Mouse (Mus musculus): ENCODE measurements around the gene Cyba.

The Cyba gene

GRCm38 (mm10) chr8:122421376-122422070, 11.2 kb downstream of the Cyba start, which contains the start of gene Il17c:
Gene Il17c, plus strand, starts transcription at chr8:122422020.
- no peak for DNase-seq (ENCODE audit: low spot score in 2 of 2)

- peak; percentile 65 to 66 for DNase-seq (ENCODE audit: low spot score in 2 of 2)
Measured at GRCm38 (mm10) chr8:122419881-122420555, 12.7 kb downstream of the Cyba start.

GRCm38 (mm10) chr8:122415554-122415953, 17.2 kb downstream of the Cyba start:
- no peak for DNase-seq (ENCODE audit: low spot score in 2 of 2)

GRCm38 (mm10) chr8:122414311-122414710, 18.4 kb downstream of the Cyba start:
- no peak for DNase-seq (ENCODE audit: low spot score in 2 of 2)

DNA sequence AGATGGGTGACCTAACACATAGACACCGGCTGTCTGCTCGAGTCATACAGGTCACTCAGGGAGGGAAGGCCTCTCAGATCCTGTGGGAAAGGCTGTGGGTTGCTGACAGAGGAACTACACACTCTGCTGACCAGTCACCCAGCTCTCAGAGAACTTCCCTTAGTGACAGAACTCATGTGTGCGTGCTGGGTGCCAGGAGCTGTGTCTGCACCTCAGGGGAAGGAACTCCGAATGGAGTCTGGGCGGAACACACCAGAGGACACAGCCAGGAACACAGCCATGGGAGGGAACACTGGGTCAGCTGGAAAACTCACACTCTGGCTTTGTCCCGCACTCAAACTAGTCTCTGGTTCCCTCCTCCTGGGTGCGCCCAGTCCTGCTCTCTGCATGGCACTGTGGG, 25.1 kb downstream of the Cyba start:
- no peak for DNase-seq (ENCODE audit: low spot score in 2 of 2)

DNA sequence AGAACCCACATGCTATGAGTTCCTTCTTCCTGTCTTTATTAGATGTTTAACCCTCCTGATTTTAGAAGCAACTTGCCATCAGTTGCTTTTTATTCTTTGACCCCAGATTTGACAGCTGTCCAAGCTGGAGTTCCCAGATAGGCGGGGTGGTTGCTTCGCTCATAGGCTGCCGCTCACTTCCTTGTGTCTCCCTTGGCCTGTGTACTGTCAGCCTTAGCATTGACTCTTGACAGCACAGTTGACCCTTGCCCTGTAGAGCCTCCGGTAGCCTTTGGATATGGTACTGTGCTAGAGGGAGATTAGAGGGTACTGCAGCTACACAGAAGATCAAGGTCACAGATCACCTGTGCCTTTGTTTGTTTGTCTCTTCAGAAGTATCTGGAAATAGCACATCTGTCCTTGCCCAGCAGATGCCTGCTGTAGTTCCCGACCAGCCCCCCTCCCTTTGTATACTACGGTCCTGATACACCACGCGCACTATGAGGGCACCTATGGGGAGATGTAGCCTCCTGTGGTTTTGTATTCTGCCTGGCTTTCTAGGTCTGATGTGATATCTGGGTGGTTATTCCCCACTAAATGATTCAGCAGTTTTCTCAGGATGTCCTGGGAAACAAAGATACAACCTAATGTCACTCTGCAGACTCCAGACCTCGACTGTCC, 27.5 kb downstream of the Cyba start:
- no peak for DNase-seq (ENCODE audit: low spot score in 2 of 2)

GRCm38 (mm10) chr8:122398186-122398585, 34.5 kb downstream of the Cyba start:
- DNase-seq (ENCODE audit: low spot score in 2 of 2), result no peak

GRCm38 (mm10) chr8:122395291-122395690, 37.4 kb downstream of the Cyba start:
- no peak for DNase-seq (ENCODE audit: low spot score in 2 of 2)

- no peak for DNase-seq (ENCODE audit: low spot score in 2 of 2)
Measured at GRCm38 (mm10) chr8:122393717-122394116, 39.0 kb downstream of the Cyba start.

DNA sequence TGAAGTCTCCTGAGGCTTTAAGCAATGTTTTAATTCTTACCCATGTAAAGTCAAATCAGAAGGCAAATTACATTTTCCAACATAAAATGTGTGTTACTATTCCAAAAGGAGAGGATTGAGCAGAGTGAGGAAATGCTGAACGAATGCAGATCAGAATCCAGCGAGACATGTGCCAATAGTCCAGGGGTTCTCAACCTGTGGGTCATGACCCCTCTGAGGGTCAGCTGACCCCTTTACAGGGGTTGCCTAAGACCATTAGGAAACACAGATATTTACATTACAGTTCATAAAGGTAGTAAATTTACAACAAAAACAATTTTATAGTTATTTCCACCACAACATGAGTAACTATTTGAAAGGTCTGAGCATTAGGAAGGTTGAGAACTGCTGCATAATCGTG, 42.0 kb downstream of the Cyba start:
- DNase-seq (ENCODE audit: low spot score in 2 of 2), result no peak

DNA sequence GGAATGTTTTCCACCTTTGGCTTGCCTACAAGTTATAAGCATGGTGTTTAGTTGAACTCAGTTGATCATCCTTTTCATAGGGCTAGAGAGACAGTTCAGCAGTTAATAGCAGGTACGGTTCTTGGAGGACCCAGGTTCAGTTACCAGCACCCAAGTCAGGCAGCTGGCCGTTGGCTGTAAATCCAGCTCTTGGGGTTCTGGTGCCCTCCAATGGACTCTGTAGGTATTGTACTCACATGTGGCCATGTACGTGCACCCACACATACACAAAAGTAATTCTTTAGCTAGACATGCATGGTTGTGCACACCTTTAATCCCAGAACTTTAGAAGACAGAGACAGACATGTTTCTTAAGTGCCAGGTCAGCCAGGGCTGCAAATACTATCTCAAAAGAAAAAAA, 43.4 kb downstream of the Cyba start:
- DNase-seq (ENCODE audit: low spot score in 2 of 2), result no peak

GRCm38 (mm10) chr8:122383039-122383438, 49.7 kb downstream of the Cyba start:
- DNase-seq (ENCODE audit: low spot score in 2 of 2), result no peak

DNA sequence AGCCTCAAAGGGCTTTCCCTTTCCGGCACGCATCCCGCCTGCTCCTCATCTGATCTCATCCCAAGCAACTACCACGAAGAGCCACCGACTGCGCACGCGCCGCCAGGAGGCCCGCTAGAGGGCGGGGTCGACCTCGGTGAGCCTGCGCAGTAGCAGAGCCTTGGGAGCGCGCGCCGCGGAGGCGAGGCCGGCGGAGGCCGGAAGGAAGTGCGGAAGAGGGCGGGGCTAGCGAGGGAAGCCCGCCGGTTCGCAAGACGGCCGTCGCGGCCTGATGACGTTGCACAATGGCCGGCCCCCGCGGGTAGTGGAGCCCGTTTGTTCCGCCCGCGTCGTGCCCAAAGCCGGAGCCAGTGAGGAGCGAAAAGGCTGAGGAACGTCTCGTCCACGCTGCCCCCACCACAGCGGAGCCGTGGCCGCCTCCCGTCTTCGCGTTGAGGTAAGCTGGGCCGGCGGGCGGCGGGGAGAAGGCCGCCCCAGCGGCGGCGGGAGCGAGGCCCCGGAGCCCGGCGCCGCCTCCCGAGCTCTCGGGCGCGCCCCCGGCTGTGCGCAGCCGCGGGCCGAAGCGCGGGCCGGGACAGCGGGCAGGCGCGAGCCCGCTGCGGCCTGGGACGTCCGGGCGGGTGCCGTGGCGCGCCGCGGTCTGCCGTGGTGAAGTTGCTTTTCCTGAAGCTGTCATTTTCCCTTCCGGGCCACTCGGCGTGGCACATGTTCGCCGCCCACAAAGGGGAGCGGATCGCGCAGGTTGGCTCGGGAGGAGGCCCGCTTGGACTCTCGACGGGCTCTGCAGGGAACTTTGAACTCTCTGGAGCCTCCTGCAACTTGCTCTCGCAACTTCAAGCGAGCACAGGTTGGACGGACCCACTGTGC, 56.1 kb downstream of the Cyba start, which contains the start of gene Zc3h18:
Gene Zc3h18 (plus strand): TSS at position 245 of the 867 bp plus-strand sequence.
- peak; percentile 99 for DNase-seq (ENCODE audit: low spot score in 2 of 2)

GRCm38 (mm10) chr8:122375751-122376364, 56.9 kb downstream of the Cyba start:
- DNase-seq (ENCODE audit: low spot score in 2 of 2), result no peak

DNA sequence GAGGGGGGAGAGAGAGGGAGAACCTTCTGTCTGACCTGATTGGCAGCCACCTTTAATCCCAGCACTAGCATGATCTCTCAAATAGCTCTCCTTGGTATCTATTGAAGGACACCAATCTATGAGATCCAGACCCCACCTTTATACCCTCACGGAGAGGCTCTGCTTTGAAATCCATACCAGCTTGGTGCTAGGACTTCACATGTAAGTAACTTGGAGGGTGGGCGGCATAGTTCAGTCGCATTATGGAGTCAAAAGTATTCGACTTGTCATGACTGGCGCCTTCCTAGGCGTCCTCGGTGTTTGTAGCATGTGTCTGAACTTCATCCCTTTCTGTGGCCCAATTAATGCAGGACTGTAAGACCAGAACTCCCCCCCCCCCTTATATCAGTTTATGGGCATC, 57.4 kb downstream of the Cyba start:
- no peak for DNase-seq (ENCODE audit: low spot score in 2 of 2)

Data from right cerebral cortex, adult 2 months (tissue).